Mouse (Mus musculus) ES-E14 (cell line): ENCODE measurements at regions not wholly inside any gene's neighbourhood (a gene's known extent, or its start where the extent isn't known, plus 50 kb on each side); places are given as distances from the start of the nearest gene placed in this dataset.

Experiments used
- CHD2 ChIP-seq: IDR thresholded peaks from 2 replicates; pipeline ENCODE4 v1.6.1; 2014; ENCODE audit warnings: mild to moderate bottlenecking, low read depth, low read length, inconsistent platforms
- ZNF384 ChIP-seq: IDR thresholded peaks from 2 replicates; pipeline ENCODE4 v1.6.1; 2012; ENCODE audit warnings: low read depth, low read length, inconsistent platforms

GRCm38 (mm10) chr10:91384372-91384771 lies 203.3 kb upstream of the Tmpo start:
- no peak for TF ChIP-seq ZNF384
- no peak for TF ChIP-seq CHD2
